Comparison of ENCODE assay signal across 11 mouse cellular contexts in the genomic region with DNA sequence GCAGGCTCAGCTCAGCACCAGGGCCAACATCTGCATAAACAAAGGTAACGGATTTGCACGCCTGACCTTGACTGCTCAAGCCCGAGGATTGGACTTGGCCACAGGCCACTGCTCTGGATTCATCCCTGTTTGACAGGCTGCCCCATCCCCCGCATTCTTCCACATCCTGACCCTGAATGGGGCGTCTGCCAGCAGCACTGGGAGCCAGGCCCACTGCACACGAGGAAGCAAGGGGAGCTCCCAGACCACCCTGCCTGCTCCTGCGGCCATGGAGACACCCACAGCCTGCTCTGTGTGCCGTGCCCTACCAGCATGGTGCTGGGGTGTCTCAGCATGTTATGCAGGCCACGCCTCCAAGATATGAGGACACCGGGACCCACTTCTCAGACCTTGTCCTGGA. TPM values are rescaled to one million over a fixed set of nuclear protein-coding genes. Genes with fewer than 3 reads are reported as not detected.
DNase-seq lines count a peak whose midpoint lies in the region; ATAC-seq lines count a peak whose summit lies in the region.
"Had no signal": no experiment of that assay in that cellular context is flagged by ENCODE, and none has a peak within 500 bp of the region (broad histone marks: within the 10 kb centered on the region; RNA-seq: fewer than 3 reads in every experiment).

No protein-coding gene starts in this region.

- H3K27ac ChIP-seq in kidney, embryonic 15.5 days, result peak overlapping the region; percentile 23; the same call in 1 of the 2 replicates
- H3K27ac ChIP-seq in limb, embryonic 10.5 days, result peak overlapping the region; percentile 27
- H3K27ac ChIP-seq in stomach, embryonic 16.5 days (ENCODE audit: low read length), result peak overlapping the region; percentile 60; the same call in 1 of the 2 replicates

- H3K4me2 ChIP-seq in kidney, embryonic 15.5 days, result peak overlapping the region; percentile 32
- H3K4me2 ChIP-seq in stomach, embryonic 16.5 days (ENCODE audit: low read depth, low read length), result no peak overlapping the region

- no peak overlapping the region for H3K9ac ChIP-seq in kidney, embryonic 15.5 days
- no peak overlapping the region for H3K9ac ChIP-seq in stomach, embryonic 16.5 days (ENCODE audit: low read length)

- no peaks in the 10 kb centered on the region for H3K9me3 ChIP-seq in kidney, embryonic 15.5 days (replicated peaks)
- H3K9me3 ChIP-seq in limb, embryonic 10.5 days (replicated peaks), result no peaks in the 10 kb centered on the region
- H3K9me3 ChIP-seq in stomach, embryonic 16.5 days (replicated peaks; ENCODE audit: control insufficient read depth, low read length), result no peaks in the 10 kb centered on the region
- H3K9me3 ChIP-seq: megakaryocyte, embryonic 14.5 days had no signal

- no peak overlapping the region for H3K4me3 ChIP-seq in kidney, embryonic 15.5 days (replicated peaks)
- H3K4me3 ChIP-seq in limb, embryonic 10.5 days, result no peak overlapping the region
- no peak overlapping the region for H3K4me3 ChIP-seq in stomach, embryonic 16.5 days (replicated peaks; ENCODE audit: low read length)
- H3K4me3 ChIP-seq: megakaryocyte, embryonic 14.5 days had no signal

- peak; percentile 47 for ATAC-seq in kidney, embryonic 15.5 days (replicated peaks; ENCODE audit: low FRiP score)
- peak; percentile 70; the same call in 1 of the 2 replicates for ATAC-seq in stomach, embryonic 16.5 days (ENCODE audit: insufficient read depth, low FRiP score)
- no peak for ATAC-seq in CD4-positive, CD25-positive, alpha-beta regulatory T cell, adult 4 months
- ATAC-seq in megakaryocyte, adult 5-6 weeks (ENCODE audit: poor library complexity, severe bottlenecking), result no peak
- ATAC-seq: Patski had no signal

- 21% methylated on average over 10 of the region's 10 CpGs for WGBS in kidney, embryonic 15.5 days
- WGBS in limb, embryonic 10.5 days, result 56% methylated on average over 10 of the region's 10 CpGs
- whole genome bisulfite sequencing in stomach, embryonic 16.5 days, result 26% methylated on average over 10 of the region's 10 CpGs

- peaks cover 16% of the 10 kb centered on the region for H3K27me3 ChIP-seq in kidney, embryonic 15.5 days
- H3K27me3 ChIP-seq in limb, embryonic 10.5 days (ENCODE audit: low read depth, poor library complexity, severe bottlenecking), result peaks cover 49% of the 10 kb centered on the region
- no peaks in the 10 kb centered on the region for H3K27me3 ChIP-seq in stomach, embryonic 16.5 days (ENCODE audit: control insufficient read depth, insufficient read depth, low read length)

- DNase-seq in kidney, adult 9 months, result no peak
- DNase-seq in adrenal gland, adult (ENCODE audit: inconsistent age in 2 of 2, low spot score in 1 of 2), result peak; percentile 85 to 93
- peak; percentile 18 for DNase-seq in cerebellum, adult 9-11 months
- DNase-seq in limb, embryonic 10.5 days (ENCODE audit: low spot score), result no peak

- peaks cover 89% of the 10 kb centered on the region for H3K4me1 ChIP-seq in kidney, embryonic 15.5 days
- peaks cover 49% of the 10 kb centered on the region for H3K4me1 ChIP-seq in limb, embryonic 10.5 days
- peaks cover 54% of the 10 kb centered on the region for H3K4me1 ChIP-seq in stomach, embryonic 16.5 days (ENCODE audit: control insufficient read depth, insufficient read depth, low read length)
- H3K4me1 ChIP-seq: megakaryocyte, embryonic 14.5 days had no signal

- no peaks in the 10 kb centered on the region for H3K36me3 ChIP-seq in kidney, embryonic 15.5 days
- peaks cover 5% of the 10 kb centered on the region; the same call in 1 of the 2 replicates for H3K36me3 ChIP-seq in limb, embryonic 10.5 days
- H3K36me3 ChIP-seq in stomach, embryonic 16.5 days (ENCODE audit: control insufficient read depth, insufficient read depth, low read length), result no peaks in the 10 kb centered on the region

RNA-seq across cellular contexts. Expression of gene Cacna1h, which starts 6.1 kb away (rescaled TPM):
- polyA plus RNA-seq in kidney, embryonic 15.5 days (2015; fragmentation: Nextera tagmentation; extraction: Ambion mirVana), result 2.8 and 3.4 TPM in 2 replicates
- 1.8 and 3.2 TPM in 2 replicates for polyA plus RNA-seq in limb, embryonic 10.5 days (2016; fragmentation: Nextera tagmentation; extraction: Ambion mirVana)
- polyA plus RNA-seq in stomach, embryonic 16.5 days (2015; fragmentation: Nextera tagmentation; extraction: Ambion mirVana), result 2.6 and 2.9 TPM in 2 replicates
- polyA plus RNA-seq in CD4-positive, CD25-positive, alpha-beta regulatory T cell, adult 4 months (2017; shearing (Covaris generic)), result not detected
- 0.05 TPM in 1 of 2 replicates, not detected in the other for total RNA-seq in megakaryocyte, adult 5-6 weeks (2015)
- not detected in 2 replicates for total RNA-seq in megakaryocyte, adult 5-6 weeks (2017)

RNA-seq across cellular contexts. Expression of gene Tekt4, which starts 27.0 kb away (rescaled TPM):
- polyA plus RNA-seq in kidney, embryonic 15.5 days (2015; fragmentation: Nextera tagmentation; extraction: Ambion mirVana), result not detected in 2 replicates
- not detected in 2 replicates for polyA plus RNA-seq in limb, embryonic 10.5 days (2016; fragmentation: Nextera tagmentation; extraction: Ambion mirVana)
- not detected in 2 replicates for polyA plus RNA-seq in stomach, embryonic 16.5 days (2015; fragmentation: Nextera tagmentation; extraction: Ambion mirVana)
- polyA plus RNA-seq in CD4-positive, CD25-positive, alpha-beta regulatory T cell, adult 4 months (2017; shearing (Covaris generic)), result not detected
- not detected in 2 replicates for total RNA-seq in megakaryocyte, adult 5-6 weeks (2015)
- total RNA-seq in megakaryocyte, adult 5-6 weeks (2017), result not detected in 2 replicates
- polyA plus RNA-seq: embryonic facial prominence, embryonic 11.5 days; Patski had no signal

RNA-seq across cellular contexts. Expression of gene Tpsg1, which starts 58.4 kb away (rescaled TPM):
- 0.47 and 1.5 TPM in 2 replicates for polyA plus RNA-seq in kidney, embryonic 15.5 days (2015; fragmentation: Nextera tagmentation; extraction: Ambion mirVana)
- polyA plus RNA-seq in limb, embryonic 10.5 days (2016; fragmentation: Nextera tagmentation; extraction: Ambion mirVana), result not detected in 2 replicates
- polyA plus RNA-seq in stomach, embryonic 16.5 days (2015; fragmentation: Nextera tagmentation; extraction: Ambion mirVana), result 2.3 and 3.5 TPM in 2 replicates
- polyA plus RNA-seq in CD4-positive, CD25-positive, alpha-beta regulatory T cell, adult 4 months (2017; shearing (Covaris generic)), result not detected
- total RNA-seq in megakaryocyte, adult 5-6 weeks (2015), result not detected in 2 replicates
- total RNA-seq in megakaryocyte, adult 5-6 weeks (2017), result not detected in 2 replicates
- polyA plus RNA-seq: Patski had no signal

Comparison
In these comparisons a context has a peak if more than half of its experiments do, and no peak if none do; other contexts are left out.
1. ATAC-seq: peak in kidney, embryonic 15.5 days (single experiment) and stomach, embryonic 16.5 days (single experiment); none in CD4-positive, CD25-positive, alpha-beta regulatory T cell, adult 4 months (single experiment) and megakaryocyte, adult 5-6 weeks (single experiment).
2. DNase-seq: peak in adrenal gland, adult (2 of 2) and cerebellum, adult 9-11 months (single experiment); none in kidney, adult 9 months (single experiment) and limb, embryonic 10.5 days (single experiment).
3. Peak in every context shown above with its lines, with median percentiles within 50 percentile points of each other: H3K27ac ChIP-seq.